Mouse (Mus musculus) spleen, postnatal 14 days (tissue): ENCODE measurements at regions not wholly inside any gene's neighbourhood (a gene's known extent, or its start where the extent isn't known, plus 50 kb on each side); places are given as distances from the start of the nearest gene placed in this dataset.
A peak's percentile ranks its signal among the peaks of the same experiment; 100 is the strongest.

Experiments used
- DNase-seq, 2 experiments: peaks; one replicate each; pipeline ENCODE4 v3.0.0; 2021 to 2022; ENCODE audit warnings: low spot score in 2 of 2

DNA sequence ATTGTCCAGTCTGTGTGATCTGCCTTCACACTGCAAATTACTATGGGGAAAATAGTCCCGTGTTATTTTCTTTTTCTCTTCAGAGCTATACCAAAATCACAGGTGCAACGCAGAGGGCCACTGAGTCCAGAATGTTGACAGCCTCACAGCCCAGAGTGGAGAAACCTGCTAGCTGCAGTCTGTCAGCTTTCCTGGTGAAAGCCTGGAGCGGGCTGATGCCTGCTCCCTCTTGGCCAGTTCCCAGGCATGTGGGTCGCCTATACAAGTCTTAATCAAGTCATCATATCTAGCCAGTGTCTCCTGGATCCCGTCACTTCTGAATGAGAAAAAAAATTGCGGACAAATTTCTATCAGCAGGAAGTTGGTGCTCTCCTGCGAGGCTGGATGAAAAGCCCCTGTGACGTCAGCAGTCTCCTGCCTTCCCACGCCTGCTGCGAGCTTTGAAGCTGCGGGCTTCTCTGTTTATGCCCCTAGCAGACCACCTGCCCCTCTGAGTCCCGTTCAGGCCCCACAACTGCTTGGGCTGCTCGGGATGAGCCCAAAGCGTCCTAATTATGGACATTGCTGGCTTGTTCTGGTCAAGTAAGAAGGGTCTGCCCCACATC is 227.1 kb upstream of the Hes1 start:
- DNase-seq = no peak

DNA sequence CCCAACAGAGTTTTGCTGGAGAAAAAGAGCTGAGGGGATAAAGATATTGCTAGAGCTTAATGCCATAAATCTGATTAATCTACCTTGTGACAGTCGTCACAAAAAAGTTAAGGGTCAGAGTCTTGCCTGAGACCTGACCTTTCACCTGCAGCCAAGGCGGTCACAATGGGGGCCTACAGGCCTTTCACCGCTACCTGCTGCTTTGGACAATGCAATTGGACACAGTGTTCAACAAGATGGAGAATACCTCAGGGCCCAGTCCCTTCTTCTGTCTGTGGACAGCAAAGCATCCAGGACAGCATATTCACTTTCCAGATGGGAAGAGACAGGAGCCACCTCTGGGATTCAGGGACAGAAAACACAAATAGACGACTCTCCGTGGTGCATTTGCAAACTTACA is 226.3 kb upstream of the Hes1 start:
- no peak for DNase-seq

DNA sequence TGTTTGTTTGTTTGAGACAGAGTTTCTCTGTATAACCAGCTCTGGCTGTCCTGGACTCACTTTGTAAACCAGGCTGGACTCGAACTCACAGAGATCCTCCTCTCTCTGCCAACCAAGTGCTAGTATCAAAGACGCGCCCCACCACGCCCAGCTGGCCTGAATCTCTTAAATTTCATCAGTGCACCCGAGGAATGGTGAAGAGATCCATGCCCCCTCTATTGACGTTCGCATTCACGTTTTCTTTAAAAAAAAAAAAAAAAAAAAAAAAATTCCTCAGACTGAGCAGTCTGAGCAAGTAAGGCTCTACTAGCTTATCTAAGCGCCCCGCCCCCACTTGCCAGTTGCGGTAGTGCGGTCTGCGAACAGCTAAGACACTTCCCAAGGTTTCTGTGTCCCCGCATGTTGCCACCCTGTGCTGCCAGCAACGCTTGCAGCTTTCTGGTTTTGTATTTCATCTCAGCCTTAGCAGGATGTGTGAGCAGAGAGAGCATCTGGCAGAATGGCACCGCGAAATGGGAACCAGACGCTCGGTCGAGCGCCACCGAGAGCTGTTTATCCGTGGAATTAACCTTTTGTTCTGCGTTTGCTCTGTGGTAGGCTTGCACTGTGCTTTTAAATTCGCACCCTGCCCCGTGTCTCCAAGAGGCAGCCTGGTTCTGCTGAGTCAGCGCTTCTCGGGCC is 225.1 kb upstream of the Hes1 start:
- DNase-seq = peak; percentile 16 to 34

DNA sequence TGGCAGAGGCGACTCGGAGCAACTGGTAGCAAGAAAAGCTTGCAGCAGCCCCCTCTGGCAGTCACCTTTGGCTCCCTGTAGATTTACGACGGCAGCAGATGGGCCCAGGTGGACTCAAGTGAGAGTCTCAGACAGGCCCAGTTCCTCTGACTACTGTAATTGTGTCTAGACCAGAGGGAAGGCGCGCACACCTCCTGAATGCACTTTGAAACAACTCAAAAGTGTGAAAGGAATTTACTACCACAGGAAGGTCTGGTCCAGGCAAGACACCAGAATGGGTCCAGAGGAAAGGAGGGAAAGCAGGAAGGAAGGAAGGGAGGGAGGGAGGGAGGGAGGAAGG is 224.6 kb upstream of the Hes1 start:
- DNase-seq = peak in 1 of 2 experiments; percentile 19

DNA sequence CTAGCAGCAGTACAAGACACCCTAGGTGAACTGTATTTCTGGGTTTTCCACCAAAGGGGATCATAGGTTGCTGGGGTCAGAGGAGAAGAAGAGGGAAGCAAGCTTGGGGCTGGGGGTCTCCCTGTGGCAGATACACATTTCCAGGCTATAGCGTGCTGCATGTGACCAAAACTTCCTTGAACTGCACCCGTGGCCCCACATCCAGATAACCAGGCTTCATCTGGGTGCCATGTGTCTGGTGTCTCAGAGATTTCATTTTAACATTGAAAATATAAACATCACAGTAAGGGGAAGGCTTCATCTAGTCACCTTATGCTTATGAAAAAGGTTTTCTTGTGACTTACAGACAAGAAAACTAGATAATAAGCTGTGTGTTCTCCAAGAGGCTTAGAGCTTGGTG is 223.8 kb upstream of the Hes1 start:
- no peak for DNase-seq

DNA sequence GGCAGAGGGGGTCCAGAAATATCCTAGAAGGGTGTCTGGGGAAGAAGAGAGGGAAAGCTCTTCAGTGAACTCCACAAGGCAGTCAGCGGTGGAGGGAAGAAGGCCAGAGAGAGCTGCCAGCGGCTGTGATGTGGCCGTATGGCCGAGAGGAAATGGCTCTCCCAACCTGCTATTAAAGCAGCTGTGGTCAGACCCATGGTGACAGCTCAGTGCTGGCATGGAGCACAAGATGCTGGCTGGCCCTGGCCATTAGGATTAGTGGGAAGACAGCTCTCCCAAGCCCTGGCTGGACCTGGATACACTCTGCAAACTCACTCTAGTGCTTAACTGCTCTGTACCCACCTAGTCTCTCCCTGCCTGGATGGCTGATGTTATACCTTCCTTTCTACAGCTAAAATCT is 223.1 kb upstream of the Hes1 start:
- no peak for DNase-seq

DNA sequence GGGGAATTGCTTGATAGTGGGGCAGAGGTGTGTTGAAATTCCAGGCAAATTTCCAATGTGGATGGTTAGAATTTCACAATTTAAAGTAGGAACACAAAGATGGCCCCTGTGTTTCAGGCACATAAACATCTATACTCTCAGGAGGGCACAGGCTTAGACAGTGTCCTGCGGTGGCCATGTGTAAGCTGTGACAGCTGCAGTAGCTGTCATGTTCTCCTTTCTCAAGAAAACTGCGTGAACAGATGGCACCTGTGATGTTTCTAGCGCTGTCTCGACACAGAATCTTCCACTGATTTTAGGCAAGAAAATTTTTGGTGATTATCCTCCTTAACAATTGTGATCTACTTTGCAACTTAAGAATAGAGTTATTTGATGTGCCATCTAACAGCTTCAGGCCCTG is 222.1 kb upstream of the Hes1 start:
- DNase-seq = no peak

DNA sequence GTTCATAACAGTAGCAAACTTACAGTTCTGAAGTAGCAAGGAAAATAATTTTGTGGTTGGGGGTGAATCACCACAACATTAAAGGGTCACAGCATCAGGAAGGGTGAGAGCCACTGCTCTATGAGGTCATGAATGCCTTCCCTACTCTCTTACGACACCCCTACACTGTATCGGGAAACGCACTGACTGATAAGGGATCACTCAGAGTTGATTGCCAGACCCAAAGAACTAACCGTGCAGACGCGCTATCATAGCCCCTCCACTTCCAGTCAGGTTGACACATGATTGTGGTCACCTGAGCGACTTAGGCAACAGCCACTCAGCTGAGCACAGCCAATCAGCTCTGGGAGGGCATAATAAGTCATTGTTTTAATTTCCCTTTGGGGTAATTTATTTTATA is 220.7 kb upstream of the Hes1 start:
- no peak for DNase-seq

DNA sequence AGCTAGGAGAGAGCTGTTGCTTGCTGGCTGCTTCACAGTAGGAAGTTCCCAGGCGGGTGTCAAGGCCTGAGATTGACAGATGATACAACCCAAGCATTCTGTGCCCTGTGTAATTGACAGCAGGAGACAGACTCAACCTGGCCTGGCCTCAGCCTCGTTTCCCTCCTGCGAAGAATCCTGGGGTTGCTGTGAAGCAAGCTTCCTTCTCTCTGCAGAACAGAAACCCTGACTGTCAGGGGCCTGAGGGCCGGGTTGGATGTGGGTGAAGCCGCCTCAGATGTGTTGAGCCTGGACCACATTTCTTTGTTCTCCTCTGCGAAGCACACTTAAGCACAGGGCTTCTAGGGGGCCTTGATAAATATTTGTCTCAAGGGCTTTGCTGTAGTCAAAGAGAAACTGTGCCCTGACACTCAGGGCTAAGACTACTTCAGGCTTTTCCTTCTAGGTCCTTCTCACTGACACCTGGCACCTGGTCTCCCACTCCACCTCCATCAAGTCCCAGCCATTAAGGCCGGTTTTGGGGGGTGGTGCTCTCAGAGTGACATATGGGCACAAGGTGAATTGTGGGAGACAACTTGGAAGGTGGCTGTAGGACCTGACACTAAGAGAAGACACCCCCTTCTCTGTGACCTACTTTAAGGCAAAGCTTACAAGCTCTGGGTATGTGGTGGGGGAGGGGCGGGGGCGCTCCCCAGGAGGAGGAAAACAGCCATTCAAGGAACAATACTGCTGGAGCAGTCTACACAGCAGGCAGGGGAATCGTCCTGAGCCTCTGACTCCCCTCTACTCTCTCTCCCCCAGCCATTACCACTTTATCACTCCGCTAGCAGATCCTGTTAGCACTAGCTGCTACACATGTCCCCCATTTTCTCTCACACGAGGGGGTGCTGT is 219.2 kb upstream of the Hes1 start:
- no peak for DNase-seq

DNA sequence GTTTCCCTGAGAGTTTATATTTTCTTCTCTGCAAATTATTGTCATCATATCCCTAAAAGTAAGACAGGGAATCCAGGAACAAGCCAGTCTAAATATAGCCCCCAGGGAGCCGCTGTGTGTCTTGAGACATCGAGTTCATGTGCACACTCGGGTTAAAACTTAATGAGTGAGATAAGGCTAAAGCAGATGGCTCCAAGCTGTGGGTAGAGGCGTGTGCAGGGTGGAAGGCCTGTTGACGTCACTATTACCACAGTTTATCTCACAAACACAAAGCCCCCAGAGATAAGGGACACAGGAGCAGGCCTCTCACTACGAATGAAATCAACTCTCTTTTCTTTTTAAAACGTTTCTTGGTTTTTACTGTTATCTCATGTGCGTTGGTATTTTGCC is 218.6 kb upstream of the Hes1 start:
- DNase-seq = no peak

DNA sequence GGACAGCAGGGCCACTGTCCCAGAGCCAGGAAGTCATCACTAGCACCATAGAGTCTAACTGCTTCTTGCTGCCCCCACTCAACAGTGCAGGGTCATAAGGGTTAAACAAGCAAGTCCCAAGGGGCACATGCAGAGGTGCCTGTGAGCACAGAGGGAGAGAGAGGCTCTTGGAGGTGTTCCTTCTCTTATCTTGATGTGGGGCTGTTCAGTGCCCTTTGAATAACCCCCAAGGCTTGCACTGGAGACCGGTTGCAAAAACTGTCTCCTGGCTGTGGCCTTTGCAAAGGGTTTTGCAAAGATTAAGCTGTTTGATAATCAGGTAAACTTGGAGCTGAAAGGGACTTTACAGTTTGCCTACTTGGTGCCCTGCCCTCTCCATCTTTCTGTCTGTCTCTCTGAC is 217.1 kb upstream of the Hes1 start:
- no peak for DNase-seq

DNA sequence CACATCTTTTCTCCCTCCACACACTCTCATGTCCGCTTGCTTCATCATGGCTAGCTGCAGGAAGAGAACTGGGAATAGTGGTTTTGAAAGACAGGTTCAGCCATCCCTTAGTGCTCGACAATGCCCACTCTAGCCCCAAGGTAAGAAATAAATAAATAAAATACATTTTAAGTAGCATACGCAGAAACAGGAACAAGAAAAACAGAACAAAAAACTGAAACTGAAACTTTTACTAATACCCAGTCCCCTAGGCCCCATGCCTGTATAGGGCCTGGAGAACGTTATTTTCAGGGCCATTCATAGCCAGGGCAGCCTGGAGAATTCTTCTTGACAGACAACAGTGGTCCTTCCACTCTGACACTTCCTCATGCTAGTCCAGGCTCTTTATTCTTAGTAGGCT is 216.4 kb upstream of the Hes1 start:
- no peak for DNase-seq

DNA sequence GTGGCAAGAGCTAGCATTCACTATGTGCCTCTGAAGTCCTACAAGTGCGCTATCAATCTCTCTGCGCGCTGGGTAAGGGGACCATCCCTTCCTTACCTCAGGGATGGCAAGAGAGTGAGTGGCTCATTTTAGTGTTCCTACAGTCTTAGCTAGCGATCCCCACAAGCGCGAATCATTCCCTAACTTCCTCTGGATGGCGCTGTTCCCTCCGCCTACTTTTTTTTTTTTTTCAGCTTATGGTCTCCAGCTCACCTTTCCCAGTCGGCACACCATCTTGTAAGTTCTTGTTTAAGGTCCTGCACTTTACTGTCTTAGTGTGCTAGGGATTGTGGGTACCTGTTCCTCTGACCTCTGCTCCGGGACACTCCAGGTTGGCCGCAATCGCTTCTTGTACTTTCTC is 215.7 kb upstream of the Hes1 start:
- no peak for DNase-seq

DNA sequence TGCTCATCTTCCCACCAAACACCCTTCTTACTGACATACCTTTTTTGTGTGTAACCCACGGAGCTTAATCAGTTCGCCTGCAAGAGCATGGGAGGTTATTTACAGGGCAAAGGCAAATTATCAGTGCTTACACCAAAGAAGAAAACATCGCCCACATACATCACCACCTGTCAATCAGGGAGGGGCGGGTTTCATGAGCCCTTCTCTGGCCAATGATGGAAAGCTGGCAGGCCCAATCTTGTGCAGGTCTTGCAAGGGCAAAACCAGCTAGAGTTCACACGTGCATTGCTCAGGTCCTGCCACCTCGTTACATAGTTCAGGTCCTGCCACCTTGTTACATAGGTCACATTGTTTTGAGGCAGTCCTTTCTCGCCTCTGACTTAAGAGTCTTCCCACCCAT is 214.7 kb upstream of the Hes1 start:
- DNase-seq = no peak

DNA sequence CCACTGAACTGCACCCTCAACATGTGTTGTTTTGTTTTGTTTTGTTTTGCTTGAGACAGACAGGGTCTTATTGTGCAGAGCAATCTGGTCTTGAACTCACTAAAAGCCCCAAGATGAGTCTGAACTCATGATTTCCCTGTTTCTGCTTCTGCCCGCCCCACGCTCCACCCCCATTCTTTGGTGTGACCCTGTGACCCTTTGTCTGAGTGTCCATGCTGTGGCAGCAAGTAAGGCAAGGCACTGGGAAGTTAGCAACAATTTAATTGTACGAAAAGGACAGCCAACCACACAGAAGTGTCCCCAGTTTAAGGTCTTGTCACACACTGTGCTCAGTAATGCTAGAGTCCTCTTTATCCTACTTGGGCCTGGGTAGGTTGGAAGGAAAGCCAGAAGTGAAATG is 213.6 kb upstream of the Hes1 start:
- DNase-seq = no peak

DNA sequence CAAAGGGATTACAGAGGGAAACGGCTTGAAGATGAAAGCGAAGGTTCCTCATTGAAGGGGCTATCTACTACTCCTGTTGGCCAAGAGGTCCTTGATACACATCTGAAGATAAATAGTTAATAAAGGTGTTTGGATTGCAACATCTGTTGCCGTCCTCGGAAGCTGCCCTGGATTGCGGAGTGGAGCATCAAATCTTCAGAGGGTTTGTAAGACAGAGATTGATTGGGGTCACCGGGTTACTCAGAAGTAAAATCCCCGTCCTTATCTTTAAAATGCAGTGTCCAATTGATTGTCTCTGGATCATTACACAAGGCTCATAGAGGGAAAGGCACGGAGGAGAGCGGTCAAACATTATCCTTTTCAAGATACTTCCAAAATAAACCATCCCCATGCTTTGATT is 212.4 kb upstream of the Hes1 start:
- no peak for DNase-seq

DNA sequence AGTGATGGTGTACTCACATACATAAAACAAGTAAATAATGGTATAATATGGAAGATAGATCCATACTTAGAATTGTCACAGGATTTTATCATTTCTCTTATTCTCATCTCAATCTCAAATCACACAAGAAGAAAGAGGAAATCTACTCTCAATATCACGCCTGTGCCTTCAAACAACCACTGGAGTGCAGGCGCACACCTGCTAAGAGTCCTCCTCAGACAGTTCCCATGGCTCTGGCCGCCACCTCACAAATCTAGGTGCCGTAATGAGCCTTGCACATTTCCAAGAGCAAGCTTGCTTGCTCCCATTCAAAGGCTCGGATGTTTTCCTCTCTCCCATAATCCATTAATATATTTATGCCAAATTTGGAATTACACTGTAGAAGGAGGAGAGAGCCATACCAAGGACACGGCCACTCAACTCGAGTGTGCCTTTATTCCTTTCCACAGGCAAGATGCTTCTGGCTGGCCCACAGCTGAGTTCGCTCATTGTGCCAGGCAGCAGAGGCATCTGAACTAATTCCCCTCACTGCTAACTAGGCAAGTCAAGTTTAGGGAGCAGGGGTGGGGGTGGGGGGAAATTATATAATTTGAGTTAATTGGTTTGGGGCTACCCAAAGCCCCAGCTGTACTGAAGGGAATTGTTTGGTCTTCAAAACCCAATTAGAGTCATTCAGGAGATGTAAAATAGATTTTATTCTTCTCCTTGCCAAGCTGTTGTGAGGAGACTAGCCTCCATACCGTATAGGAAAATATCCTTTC is 209.2 kb upstream of the Hes1 start:
- no peak for DNase-seq

DNA sequence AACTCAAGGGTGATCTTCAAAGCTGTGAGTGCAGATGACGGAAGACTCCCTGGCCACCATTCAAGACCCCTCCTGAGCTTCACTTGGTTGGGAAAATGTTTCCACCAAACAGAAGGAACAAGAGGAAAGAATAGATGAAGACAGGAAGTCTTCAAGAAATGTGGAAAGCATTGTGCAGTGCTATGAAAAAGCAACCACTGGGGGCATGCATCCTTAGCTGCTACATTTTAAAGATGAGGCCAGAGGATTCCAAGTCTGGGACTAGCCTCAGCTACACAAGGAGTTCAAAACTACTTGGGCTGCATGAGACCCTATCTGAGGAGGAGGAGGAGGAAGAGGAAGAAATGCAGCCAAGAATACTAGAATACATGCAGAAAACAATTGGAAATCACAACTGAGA is 207.6 kb upstream of the Hes1 start:
- no peak for DNase-seq

DNA sequence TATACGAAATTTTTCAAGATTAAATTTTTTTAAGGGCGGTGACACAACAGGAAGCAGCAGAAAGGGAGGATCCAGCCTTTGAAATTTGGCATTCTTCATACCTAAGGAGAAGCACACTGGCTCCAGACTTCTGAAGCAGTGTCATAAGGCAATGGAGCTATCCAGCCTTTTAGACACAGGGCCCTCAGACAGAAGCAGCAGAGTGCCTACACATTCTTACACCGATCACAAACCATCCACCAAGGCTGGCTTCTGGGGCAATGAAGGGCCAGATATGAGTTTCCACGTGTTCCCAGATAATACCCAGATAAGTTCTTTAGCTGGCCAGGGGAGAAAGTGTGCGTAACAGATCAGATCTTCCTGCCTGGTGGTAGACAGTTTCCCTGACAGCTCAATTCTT is 205.5 kb upstream of the Hes1 start:
- DNase-seq = no peak

DNA sequence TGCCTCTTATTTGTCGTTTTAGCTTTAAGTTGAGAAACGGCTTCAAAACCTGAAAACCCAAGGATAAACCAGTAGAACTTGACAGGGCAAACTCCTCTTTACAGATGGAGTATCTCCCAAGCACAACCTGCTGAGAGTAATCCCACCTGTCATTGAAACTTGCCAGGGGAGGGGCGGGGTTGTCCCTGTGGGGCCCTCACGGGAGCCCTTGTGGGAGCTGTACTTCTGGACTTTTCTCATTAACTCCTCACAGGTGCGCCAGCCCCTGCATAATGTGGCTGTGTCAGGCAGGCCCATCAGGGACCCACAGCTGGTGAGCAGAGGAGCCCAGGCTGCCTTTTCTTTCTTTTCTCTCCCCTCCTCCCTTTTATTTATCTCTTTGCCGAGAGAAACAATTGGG is 203.9 kb upstream of the Hes1 start:
- DNase-seq = no peak

DNA sequence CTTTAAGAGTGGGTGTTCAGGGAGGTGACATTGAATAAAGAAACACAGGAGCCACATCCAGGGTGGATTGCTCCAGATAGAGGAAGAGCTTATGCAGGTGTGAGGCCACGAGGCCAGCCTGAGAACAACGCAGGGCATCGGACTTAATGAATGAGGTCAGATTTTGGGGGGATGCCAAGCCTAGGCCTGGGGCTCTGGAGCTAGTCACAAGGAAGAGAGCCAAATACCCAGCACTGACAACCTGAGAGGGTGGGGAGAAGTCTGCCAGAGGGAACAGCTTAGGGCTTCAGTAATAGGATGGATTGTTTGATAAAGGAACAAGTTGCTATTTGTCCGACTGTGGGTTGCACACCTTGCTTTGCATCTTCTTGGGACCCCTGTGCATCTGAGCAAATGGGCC is 203.1 kb upstream of the Hes1 start:
- no peak for DNase-seq

DNA sequence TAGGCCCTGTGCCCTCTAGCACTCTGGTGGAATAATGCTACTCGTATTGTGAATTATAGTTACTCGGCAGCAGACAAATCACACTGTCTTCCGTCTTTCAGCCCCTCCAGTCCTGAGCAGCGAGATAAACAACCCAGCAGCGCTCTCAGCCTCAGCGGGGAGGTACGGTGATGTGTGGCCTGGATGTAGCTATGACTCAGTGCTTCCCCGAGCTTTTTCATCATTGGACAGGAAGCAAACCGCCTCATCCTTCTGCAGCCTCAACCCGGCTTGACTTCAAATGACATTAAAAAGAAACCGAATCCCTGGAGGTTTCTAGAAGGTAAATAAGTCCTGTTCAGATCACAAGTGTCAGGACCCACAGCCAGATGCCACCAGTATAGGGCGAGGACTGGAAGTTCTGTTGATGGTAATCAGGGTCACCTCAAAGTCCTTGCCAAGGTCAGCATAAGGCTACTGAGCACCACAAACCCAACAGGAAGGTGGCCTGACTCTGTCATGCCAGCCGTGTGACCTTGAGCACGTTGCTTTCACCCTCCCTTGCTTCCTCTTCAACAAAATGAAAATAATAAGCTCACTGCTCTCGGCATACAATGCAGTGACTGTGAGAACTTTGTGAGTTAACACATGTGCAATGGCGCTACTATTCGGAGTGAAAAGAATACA is 199.0 kb upstream of the Hes1 start:
- DNase-seq = no peak
